Mouse (Mus musculus): ENCODE results near the gene Insl3.
A peak's percentile ranks its signal among the peaks of the same experiment; 100 is the strongest.
"Not testable (repeated sequence)": the region's sequence is repeated elsewhere in the genome, so short reads cannot be mapped to it uniquely, and the experiment has no call there.

Insl3 gene

DNA sequence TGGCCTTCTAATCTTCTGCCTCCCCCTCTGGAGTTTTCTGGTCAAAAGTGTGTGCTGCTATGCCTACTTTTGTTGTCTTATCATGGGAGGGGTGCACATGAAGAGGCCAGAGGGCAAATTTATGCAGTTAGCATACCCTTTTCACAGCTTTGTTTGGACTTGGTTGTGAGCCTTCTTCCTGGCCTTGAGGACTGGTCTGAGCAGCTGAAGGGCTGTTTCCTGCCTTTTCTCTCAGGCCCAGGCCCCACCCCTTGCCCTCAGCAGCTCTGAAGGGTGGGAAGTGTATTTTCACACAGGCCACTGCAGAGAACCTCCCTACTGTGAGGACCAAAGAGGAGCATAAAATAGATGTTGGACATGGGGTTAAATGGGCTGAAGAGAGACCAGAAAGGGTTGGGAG is 11.5 kb upstream of the Insl3 start:
- DNase-seq = peak; percentile 52

DNA sequence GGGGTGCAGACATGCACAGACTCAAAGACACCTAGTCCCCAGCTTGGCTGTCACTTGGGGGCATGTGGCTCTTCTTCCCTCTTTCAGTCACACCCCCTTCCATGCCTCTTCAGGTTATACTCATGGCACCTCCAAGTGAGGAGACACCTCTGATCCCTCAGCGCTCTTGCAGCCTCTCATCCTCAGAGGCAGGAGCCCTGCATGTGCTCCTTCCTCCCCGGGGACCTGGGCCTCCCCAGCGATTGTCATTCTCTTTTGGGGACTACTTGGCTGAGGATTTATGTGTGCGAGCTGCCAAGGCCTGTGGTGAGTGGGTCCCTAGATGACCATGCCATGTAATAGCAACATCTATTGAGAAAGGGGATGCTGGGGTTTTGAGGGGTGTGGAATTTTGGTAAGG is 10.8 kb upstream of the Insl3 start:
- DNase-seq = no peak

DNA sequence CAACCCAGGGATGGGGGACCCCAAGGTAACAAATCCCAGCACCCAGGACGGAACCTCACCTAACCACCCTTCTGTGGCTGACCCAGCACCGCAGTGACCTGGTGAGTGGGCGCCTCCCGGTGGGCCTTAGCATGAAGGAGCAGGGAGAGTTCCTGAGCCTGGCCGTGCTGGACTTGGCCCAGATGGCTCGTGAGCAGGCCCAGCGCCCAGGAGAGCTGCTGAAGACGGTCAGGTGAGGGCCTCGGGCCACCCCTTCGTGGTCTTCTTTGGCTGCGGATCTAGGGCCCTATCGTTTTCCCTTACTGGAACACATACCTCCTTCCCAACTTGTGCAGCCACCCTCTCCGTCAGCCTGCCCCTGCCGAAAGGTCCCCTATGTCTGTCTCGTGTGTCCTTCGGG is 9.9 kb upstream of the Insl3 start:
- peak; percentile 49 for DNase-seq

DNA sequence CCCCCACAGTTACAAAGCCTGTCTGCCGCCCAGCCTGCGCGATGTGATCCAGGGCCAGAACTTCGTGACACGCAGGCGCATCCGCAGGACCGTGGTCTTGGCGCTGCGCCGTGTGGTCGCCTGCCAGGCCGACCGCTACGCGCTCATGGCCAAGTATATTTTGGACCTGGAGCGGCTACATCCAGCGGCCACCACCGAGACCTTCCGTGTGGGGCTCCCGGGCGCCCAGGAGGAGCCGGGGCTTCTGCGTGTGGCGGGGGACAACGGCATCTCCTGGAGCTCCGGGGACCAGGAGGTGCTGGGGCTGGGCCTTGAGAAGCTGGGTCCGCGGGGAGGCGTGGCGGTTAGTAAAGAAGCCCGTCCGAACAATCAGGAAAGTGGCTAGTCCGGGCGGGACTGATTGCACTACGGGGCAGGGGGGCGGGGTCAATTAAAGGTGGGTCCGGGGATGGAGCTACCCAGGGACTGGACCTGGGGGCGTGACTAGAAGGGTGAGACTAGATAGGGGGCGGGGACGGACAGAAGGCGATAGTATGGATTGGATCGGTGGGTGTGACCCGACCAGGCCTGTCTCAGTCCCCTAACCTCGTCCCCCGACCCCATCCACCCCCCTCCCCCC is 9.4 kb upstream of the Insl3 start:
- DNase-seq = peak; percentile 61

DNA sequence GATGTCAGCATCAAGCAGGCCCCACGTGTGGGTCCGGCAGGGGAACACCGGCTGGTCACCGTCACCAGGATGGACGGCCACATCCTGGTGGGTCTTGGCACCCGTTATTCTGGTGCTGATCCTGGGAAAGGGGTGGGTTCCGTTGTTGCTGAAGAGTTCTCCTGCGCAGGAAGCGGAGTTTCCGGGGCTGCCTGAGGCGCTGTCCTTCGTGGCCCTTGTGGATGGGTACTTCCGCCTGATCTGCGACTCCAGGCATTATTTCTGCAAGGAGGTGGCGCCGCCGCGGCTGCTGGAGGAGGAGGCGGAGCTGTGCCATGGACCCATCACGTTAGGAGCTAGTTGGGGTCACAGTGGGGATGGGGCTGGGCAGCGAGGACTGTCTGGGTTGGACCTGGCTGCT is 8.5 kb upstream of the Insl3 start:
- DNase-seq = peak; percentile 35

DNA sequence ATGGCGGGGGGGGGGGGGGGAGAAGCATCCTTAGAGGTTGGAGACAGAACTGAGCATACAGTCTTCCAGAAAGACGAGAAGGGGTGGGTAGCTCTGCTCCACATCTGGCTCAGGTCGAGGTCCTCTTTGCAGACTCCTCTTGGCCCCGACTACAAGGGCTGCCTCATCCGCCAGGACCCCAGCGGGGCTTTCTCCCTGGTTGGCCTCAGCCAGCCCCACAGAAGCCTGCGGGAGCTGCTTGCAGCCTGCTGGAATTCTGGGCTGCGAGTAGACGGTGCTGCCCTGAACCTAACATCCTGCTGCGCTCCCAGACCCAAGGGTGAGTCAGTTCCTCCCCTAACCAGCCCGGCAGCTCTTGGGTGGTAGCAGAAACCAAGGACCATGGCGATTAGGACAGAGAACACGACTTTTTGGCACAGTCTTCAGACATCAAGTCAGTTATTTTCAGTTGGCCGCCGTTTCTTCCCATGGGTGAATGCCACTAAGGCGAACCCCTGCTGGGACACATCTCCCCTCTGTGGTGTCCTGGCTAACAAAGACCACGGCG is 7.6 kb upstream of the Insl3 start:
- peak; percentile 28 for DNase-seq

DNA sequence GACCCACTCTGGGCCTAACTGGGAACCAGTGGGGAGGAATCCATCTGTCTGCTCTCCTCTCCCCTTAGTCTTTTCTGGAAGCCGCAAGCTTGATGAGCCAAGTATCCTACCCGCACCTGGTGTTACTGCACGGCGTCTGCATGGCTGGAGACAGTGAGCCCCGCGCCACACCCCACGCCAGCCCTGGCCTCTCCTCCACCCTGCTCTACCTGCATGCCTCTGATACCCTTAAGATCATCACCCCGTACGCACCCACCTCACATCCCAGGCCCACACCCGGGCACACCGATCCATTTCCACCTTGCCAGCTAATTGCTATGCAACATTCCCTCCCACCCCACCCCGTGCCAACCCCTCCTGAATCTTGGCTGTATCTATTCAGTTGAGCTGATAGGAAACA is 6.2 kb upstream of the Insl3 start:
- DNase-seq = no peak

DNA sequence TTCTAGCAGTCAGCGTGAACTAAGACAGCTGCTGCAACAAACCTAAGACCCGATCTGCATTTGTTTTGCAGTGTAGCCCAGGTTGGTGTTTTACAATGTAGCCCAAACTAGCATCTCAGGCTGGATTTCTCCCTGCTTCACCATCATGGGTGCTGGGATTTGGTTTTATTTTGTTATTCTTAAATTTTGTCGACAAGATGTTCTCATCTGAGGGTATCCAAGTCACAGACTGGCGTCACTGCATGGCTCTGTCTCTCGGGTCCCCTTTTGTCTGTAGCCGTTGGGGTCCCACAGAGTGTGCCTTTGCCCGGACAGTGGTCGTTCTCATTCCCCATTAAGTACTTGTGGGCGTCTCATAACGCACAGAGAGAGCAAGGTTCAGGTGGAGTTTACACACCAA is 4.3 kb upstream of the Insl3 start:
- no peak for DNase-seq

DNA sequence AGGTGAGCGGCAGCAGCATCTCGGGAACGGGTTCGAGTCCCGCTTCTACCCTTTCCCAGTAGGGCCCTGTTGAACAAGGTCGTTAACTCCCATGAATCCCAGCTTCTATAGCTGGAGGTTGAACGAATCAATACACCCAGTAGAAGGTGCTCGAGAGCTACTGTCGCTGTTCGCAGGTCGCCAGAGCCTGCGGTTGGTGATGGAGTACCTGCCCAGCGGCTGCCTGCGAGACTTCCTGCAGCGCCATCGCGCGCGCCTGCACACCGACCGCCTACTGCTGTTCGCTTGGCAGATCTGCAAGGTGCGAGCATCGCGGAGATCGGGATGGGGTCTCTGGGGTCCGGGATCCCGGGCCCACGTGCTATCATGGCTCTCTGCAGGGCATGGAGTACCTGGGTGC is 3.4 kb upstream of the Insl3 start:
- peak; percentile 22 for DNase-seq

DNA sequence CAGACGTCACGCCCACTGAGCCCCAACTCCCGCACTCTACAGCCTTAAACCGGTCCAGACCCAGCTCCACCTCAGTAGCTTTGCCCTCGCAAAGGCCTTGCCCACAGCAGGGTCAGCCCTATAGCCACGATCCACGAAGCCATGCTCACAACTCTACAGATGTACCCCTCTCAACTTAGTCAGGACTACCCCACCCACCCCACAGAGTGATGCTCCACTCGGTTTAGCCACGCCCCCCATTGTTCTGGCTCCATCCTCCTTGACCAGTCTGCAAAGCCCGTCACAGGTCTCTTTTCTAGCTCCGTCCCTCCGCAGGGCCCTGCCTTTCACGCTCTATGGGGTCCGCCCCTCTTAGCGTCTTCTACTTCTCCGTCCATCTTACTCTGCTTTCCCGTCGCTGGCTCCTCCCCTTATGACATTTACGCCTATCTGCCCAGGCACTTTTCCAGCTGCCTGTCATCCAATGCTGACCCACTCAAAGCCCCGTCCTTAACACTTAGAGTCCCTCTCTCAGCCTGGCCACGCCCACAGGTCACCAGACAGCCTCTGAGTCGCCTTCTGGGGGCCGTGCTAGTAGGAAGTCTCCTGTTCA is 2.8 kb upstream of the Insl3 start:
- DNase-seq = no peak

DNA sequence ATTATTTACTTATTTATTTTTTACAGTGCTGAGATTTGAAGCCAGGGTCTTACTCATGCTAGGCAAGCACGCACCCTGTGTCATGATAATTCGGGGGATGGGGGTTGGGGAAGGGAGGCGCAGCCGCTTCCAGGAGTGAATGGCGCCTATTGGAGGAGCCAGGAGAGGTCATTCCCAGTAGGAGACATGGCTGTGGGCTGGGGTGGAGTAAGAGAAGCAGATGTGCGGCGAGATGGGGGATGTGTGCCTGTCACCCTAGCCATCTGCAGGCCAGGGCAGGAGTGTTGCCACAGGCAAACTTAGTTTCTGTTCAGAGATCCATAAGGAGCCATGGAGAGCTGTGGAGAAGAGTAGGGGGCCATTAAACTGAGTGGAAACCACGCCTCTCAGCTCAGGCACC is 1.4 kb upstream of the Insl3 start:
- DNase-seq = no peak

DNA sequence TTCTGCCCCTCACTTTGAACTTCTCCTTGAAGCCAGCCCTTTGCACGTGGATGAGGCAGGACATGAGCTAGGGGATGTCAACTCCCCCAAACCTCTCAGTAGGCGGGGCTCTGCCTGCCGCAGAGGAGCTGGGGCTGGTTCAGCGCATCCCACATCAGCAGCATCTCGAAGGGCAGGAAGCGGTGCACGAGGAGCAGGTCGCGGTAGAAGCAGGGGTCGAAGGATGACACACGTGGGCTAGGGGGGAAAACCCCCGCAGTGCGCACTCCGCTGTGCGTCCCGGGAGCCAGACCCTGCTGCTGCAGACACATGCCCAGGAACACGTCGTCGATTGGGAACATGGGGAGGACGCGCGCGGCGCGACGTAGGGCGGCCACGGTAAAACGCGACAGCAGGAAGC is 3.5 kb downstream of the Insl3 start:
- no peak for DNase-seq

DNA sequence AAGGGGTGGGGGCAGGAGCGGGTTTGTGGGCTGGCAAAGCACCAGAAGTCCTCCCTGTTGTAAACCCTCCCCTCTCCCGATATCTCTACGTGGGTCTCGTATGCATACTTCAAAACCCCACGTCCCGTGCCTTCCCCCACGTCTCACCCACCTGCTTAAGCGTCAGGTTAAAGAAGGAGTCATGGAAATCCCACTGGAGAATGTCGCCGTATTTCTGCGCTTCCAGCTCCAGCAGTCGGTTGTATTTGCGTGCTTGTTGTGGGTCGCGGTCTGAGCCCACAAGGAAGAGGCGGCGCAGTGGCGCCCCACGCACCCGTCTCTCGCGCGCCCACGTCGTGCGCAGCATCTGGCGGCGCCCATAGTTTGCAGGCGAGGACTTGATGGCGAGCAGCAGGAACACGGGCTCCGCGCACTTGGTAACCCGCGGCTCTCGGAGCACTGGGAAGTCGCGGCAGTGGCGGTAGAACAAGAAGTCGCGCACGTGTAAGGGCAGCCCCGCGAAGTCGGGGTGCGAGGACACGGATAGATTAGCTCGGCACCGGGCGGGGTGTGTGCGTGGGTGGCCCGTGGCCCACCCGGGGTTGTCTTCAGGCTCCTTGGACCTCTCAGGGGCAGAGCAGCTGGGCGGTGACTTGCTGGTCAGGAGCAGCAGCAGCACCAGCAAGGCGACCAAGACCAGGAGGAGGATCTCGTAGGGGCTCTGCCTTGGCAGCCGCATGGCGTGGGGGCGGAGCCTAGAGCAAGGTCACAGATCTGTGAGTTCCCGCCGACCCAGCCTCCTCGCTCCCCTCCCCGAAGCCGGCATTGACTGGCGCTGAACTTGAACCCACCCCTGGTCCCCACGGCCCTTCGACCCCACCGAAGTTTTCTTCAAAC is 4.4 kb downstream of the Insl3 start:
- no peak for DNase-seq

DNA sequence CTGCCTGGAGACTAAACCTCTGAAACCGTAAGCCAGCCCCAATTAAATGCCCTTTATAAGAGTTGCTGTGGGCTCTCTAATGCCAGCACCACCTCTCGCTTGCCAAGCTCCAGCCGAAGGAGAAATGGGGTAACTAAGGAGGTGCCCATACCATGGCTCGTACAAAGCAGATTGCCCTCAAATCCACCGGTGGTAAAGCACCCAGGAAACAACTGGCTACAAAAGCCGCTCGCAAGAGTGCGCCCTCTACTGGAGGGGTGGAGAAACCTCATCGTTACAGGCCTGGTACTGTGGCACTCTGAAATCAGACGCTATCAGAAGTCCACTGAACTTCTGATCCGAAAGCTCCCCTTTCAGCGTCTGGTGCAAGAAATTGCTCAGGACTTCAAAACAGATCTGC is 6.4 kb downstream of the Insl3 start:
- not testable (repeated sequence) for DNase-seq

DNA sequence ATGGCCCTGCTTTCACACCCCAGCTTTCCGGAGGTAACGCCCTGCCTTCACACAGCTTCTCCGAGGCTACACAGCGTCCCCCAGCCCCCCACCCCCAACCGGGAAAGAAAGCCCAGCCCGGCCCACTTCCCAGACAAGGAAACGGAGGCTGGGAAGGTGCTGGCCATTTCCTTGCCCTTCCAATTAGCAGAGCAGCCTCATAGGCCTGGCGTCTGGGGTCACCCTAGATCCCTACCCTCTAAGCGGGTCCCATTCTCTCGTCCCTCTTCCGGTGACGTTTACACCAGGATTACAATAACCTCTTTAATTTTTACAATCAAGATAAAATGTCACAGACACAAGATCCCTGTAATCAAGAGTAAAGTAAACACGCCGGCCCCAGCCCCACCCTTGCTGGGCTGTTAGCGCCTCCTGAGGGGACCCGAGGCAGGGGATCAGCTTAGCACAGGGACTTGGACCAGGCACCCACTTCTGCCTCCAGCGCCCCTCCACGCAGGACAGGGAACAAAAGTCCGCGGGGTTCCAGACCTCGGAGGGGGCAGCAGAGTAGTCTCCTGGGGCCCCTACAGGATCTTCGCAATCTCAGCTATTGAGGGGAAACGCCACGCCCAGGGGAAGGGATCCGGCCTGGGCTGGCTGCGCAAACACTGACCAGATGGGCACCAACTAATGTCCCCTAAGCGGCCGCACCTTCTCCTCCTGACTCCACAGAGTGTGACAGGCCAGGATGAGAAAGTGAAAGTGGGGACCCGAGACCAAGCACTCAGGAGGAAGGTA is 11.7 kb downstream of the Insl3 start:
- no peak for DNase-seq

DNA sequence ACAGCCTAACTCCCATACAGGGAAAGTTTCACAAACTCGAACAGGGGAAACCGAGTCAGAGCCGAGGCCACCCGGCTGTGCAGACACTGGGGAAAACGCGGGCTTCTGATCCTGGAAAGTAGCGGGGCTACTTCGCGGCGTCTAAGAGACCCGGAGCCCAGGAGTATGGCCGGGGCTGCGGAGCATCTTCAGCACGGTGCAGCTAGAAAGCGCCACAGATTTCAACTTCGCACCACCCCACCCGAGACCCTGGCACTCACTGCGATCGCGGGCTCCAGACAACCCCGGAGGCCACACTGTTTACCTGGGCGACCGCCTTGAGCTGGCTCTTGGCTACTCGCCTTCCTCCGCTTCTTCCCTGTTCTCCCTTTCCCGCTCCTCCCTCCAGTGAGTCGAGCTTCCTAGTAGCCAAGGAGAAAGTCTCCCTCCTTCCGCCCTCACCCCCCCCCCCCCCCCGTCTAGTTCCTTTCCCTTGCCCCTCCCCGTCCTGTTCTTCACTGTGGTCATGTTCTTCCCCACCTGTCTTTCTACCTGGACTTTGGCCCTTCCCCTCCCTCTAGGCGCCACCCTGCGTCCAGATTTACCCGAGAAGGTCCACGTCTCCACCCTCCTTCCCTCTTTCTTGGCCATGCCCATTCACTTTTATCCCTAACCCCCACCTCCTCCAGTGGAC is 12.5 kb downstream of the Insl3 start, which contains the start of gene B3gnt3:
Gene B3gnt3, minus strand, starts transcription at position 376 of the 673 bp plus-strand sequence.
- no peak for DNase-seq

DNA sequence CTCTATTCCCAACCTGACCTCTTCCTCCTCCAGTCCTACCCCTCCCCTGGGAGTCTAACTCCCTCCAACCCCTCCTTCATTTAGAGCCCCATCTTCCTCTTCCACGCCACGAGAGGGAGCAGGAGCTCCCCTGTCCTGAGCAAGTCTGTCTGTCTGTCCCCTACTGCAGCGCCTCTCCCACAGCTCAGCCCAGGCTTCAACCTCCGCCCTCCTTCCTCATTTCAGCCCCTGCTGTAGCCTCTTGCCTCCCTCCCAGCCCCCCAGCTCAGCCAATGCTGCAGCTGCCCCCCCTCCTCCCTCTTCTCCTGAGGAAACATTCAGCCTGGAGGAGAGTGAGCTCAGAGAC is 13.0 kb downstream of the Insl3 start:
- no peak for DNase-seq

DNA sequence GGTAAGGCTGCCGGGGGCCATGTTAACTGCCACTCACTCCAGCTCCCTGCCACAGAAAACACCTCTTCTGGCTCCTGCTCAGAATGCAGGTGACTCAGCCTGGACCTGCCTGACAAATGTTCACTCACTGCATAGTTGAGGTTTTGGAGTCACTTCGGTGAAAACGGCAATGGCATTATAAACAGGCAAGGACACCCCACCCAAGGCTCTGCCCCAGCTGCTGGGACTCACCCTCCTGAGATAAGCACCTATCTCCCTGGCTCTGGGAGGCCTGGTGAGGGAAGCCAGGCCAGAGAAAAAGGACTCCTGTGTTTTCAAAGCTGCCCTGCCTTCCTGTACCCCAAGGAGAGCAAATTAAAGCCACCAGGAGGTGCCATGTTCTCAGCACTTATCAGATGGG is 13.9 kb downstream of the Insl3 start:
- no peak for DNase-seq

DNA sequence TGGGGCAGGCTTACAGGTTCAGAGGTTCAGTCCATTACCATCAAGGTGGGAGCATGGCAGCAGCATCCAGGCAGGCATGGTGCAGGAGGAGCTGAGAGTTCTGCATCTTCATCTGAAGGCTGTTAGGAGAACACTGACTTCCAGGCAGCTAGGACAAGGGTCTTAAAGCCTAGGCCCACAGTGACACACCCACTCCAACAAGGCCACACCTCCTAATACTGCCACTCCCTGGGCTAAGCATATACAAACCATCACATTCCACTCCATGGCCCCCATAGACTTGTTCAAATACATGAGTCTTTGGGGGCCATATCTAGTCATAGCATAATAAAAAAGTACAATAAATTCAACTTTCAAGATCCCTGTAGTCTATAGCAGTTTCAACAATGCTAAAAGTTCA is 14.4 kb downstream of the Insl3 start:
- not testable (repeated sequence) for DNase-seq

DNA sequence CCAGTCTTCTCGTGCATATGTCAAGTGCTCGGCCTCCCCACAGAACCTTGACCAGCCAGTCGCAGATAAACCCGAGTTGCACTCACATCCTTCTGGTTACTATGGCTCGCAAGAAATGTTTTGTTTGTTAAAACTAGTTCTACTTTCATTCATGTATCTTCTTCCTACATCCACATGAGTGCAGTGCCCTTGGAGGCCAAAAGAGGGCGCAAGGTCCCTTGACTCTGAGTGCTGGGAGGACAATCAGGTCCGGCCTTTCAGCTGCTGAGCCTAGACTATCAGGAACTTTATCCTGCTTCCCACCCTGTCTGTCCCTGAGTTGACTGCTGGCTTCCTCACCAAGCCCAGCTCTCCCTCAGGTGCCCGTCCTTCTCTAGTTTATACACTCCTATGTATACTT is 18.9 kb downstream of the Insl3 start:
- DNase-seq = peak; percentile 66

DNA sequence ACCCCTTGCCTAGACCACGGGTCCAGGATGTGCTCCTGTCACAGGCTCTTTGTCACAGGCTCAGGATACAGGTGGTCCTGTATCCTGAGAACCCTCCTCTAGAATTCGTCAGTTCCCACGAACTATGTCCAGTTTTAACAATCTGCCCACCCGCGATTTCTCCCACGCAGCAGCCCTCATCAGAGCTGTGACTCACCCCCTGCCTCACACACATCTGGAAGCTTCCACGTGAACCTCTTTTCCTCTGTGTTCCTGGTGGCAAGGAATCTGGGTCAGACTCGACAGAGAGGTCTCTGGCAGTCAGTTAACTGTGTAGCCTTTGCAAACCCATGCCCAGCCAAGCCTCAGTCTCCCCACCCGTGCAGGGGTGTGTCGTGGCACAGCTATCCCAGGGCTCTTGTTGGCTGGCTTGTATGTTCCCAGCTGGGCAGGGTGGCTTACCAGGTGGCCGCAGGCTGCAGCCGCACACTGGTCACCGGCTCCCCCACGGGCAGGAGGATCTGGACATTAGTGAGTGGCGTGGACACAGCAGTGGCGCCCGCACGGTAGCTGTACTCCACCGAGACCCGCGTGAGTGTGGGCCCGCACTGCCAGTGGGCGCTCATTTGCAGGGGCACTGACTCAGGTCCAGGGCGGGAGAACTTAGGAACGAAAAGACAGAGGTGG is 20.3 kb downstream of the Insl3 start:
- DNase-seq = no peak
